Mouse (Mus musculus) kidney, adult 2 months (tissue): ENCODE results near the gene Tsr2.

ENCODE experiments used
- CTCF ChIP-seq: fragments of 200-500 bp; conservative IDR thresholded peaks from 2 replicates; pipeline ENCODE4 v1.5.1; 2011; ENCODE audit warnings: low read depth, mild to moderate bottlenecking, control low read depth, low read length, moderate library complexity, mixed read lengths; ENCODE audit not compliant: insufficient read depth, insufficient read length
- POLR2A ChIP-seq: fragments of 200-500 bp; IDR thresholded peaks from one replicate; pipeline ENCODE4 v1.6.1; 2011; ENCODE audit warnings: low read depth, low read length, control low read depth

DNA sequence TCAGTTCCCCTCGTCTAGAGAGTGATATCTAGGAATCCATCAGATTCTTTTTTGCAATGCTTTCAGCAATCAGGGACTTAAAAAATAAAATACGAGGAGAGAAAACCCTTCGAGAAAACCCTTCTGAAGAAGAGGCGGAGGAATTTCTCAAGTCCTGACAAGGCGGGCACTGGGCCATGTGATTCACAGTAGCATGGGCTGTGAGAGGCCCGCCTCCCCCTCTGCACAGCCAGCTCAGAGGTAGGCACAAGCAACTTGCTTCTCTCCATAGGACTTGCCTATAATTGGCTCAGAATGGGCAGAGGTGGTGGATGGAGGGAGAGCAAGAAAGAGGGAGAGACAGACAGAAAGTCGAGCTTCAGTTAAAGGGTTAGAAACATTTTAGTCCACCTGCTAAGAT lies 46.0 kb downstream of the Tsr2 start:
- TF ChIP-seq CTCF = no peak
- no peak for TF ChIP-seq POLR2A
